Mouse (Mus musculus) intestine, embryonic 16.5 days (tissue): Measurements from ENCODE around the gene Ceacam20. TPM values are rescaled to one million over a fixed set of nuclear protein-coding genes. Genes with fewer than 3 reads are reported as not detected.
"Not testable (repeated sequence)": the region's sequence is repeated elsewhere in the genome, so short reads cannot be mapped to it uniquely, and the experiment has no call there.

Experiments used
- ATAC-seq: fragments of 200-750 bp; cut with Nextera tagmentation; 2 replicates; pipeline ENCODE4 v1.8.0; 2017; ENCODE audit warnings: moderate TSS enrichment, moderate library complexity
- H3K27ac ChIP-seq: fragments of 300-500 bp; sonication (generic); 2 replicates; pipeline ENCODE4 v1.5.1; 2014; ENCODE audit warnings: mild to moderate bottlenecking, low read length
- H3K27me3 ChIP-seq: fragments of 300-500 bp; sonication (generic); replicated peaks from 2 replicates; pipeline ENCODE4 v1.6.1; 2014; ENCODE audit warnings: low read length, control low read depth, mixed read lengths; ENCODE audit not compliant: control insufficient read depth, insufficient read depth
- H3K36me3 ChIP-seq: fragments of 300-500 bp; sonication (generic); 2 replicates; pipeline ENCODE4 v1.6.1; 2014; ENCODE audit warnings: low read length, control low read depth; ENCODE audit not compliant: control insufficient read depth, insufficient read depth
- H3K4me1 ChIP-seq: fragments of 300-500 bp; sonication (generic); 2 replicates; pipeline ENCODE4 v1.6.1; 2014; ENCODE audit warnings: low read length, control low read depth, mixed read lengths; ENCODE audit not compliant: control insufficient read depth, insufficient read depth
- H3K4me2 ChIP-seq: fragments of 300-500 bp; sonication (generic); 2 replicates; pipeline ENCODE4 v1.6.1; 2014; ENCODE audit warnings: low read depth, low read length, control low read depth
- H3K4me3 ChIP-seq: fragments of 300-500 bp; sonication (generic); 2 replicates; pipeline ENCODE4 v1.5.1; 2014; ENCODE audit warnings: mild to moderate bottlenecking, low read length
- H3K9ac ChIP-seq: fragments of 300-500 bp; sonication (generic); 2 replicates; pipeline ENCODE4 v1.6.1; 2014; ENCODE audit warnings: low read depth, low read length
- H3K9me3 ChIP-seq: fragments of 300-500 bp; sonication (generic); 2 replicates; pipeline ENCODE4 v1.6.1; 2016; ENCODE audit warnings: low read length, control low read depth; ENCODE audit not compliant: control insufficient read depth
- WGBS: fragments of 180-500 bp; shearing (Covaris S2); extraction: QIAGEN DNeasy Blood & Tissue Kit; methylation state at CpG from one replicate; pipeline ENCODE4 v1.1.7; 2014; 5-methylcytosine and 5-hydroxymethylcytosine counted together
- polyA plus RNA-seq: library from polyadenylated mRNA; unstranded; fragments of >200 nt; fragmentation: Nextera tagmentation; extraction: Ambion mirVana; gene quantifications from 2 replicates; pipeline ENCODE4 v1.2.1, GENCODE M21; 2015

Gene Ceacam20
- polyA plus RNA-seq, 1 experiment from 2014 or later, result 3.5 TPM

DNA sequence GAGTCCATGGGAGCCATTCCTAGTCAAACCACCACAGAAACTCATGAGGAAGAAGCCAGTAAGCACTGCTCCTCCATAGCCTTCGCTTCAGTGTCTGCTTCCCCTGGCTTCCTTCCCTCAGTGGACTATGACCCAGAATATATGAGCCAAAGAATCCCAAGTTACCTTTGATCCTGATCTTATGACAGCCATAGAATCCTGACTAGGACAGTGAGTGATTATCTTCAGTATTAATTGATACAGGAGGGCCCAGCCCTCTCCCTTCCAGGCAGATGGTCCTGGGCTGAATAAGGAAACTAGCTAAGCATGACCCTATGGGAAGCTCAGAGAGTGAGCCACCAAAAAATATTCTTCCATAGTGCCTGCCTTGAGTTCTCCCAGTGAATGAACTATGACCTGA lies 2.8 kb upstream of the Ceacam20 start:
- H3K9ac ChIP-seq, result no peak overlapping the region
- H3K4me3 ChIP-seq, result no peak overlapping the region
- no peaks in the 10 kb centered on the region for H3K27me3 ChIP-seq
- 0 out of 2 replicates have a peak overlapping the region, but pooled peaks have one; percentile 30 for H3K27ac ChIP-seq
- 68% methylated on average over 1 of the region's 1 CpGs for WGBS
- H3K4me2 ChIP-seq, result no peak overlapping the region
- H3K36me3 ChIP-seq, result no peaks in the 10 kb centered on the region
- no peaks in the 10 kb centered on the region for H3K4me1 ChIP-seq
- ATAC-seq, result peak; percentile 73
- H3K9me3 ChIP-seq, result no peaks in the 10 kb centered on the region

DNA sequence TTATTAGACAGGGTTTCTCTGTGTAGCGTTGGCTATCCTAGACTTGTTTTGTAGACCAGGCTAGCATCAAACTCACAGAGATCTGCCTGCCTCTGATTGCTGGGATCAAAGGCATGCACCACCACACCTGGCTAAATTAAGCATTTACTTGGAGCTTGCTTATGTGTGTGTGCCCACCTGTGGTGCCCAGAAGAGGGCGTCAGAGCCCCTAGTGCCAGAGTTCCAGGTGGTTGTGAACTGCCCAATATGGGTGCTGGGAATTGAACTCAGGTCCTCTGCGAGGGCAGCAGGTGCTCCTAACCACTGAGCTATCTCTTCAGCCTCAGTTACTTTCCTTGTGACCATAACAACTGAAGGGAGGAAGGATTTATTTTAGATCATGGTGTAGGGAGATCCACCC lies 3.9 kb downstream of the Ceacam20 start:
- no peak for ATAC-seq
- no peaks in the 10 kb centered on the region for H3K36me3 ChIP-seq
- H3K4me1 ChIP-seq, result no peaks in the 10 kb centered on the region
- no peak overlapping the region for H3K9ac ChIP-seq
- H3K9me3 ChIP-seq, result peaks cover 4% of the 10 kb centered on the region; the same call in 1 of the 2 replicates
- H3K27me3 ChIP-seq, result no peaks in the 10 kb centered on the region
- no peak overlapping the region for H3K4me2 ChIP-seq
- 72% methylated on average over 3 of the region's 3 CpGs for WGBS
- no peak overlapping the region for H3K4me3 ChIP-seq
- no peak overlapping the region for H3K27ac ChIP-seq

DNA sequence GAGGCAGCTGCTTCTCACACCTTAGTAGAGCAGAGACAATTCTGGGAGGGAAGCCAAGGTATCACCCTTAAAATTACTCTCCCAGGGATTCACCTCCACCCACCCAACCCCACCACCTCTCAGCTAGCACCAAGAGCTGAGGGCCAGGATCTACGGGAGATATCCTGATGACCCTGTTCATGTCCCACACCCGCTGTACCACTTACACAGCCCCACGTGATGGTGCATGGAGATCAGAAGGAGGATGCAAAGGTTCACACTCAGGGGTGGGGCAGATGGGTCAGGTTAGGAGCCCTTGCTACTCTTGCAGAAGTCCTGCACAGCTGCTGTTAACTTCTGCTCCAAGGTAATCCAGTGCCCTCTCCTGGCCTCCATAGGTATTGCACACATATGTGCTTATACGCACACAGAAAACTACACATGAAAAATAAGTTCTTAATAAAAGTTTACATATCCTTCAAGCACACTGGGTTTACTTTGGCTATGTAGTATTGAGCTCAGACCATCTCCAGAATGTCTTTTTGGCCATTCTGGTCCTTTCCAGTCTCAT lies 4.4 kb downstream of the Ceacam20 start:
- Histone ChIP-seq H3K4me3 (no peak overlapping the region), H3K9ac (no peak overlapping the region), H3K36me3 (no peaks in the 10 kb centered on the region), H3K4me2 (no peak overlapping the region), H3K27ac (no peak overlapping the region), H3K27me3 (no peaks in the 10 kb centered on the region), H3K9me3 (peaks cover 4% of the 10 kb centered on the region; the same call in 1 of the 2 replicates), H3K4me1 (no peaks in the 10 kb centered on the region)
- ATAC-seq, result no peak
- 89% methylated on average over 4 of the region's 4 CpGs for WGBS

DNA sequence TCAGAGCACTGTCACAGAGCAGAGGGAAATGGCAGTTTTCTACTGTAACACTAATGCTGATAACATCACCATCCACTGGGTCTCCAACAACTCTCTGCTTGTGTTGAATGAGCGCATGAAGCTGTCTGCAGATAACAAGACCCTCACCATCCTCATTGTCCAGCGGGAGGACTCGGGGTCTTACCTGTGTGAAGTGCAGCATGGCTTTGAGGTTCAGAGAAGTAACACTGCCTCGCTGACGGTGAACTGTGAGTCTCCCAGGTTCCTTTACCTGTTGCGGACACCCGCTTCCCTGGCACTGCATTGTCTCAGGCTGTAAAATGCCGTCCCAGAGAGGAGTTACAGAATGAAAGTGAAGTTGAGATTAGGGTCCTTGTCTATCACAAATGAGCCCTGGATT lies 5.0 kb downstream of the Ceacam20 start:
- no peak overlapping the region for H3K27ac ChIP-seq
- no peaks in the 10 kb centered on the region for H3K36me3 ChIP-seq
- no peak overlapping the region for H3K9ac ChIP-seq
- no peak overlapping the region for H3K4me3 ChIP-seq
- H3K4me2 ChIP-seq, result no peak overlapping the region
- H3K9me3 ChIP-seq, result peaks cover 4% of the 10 kb centered on the region; the same call in 1 of the 2 replicates
- ATAC-seq, result no peak
- WGBS, result 92% methylated on average over 8 of the region's 8 CpGs
- H3K4me1 ChIP-seq, result no peaks in the 10 kb centered on the region
- no peaks in the 10 kb centered on the region for H3K27me3 ChIP-seq

DNA sequence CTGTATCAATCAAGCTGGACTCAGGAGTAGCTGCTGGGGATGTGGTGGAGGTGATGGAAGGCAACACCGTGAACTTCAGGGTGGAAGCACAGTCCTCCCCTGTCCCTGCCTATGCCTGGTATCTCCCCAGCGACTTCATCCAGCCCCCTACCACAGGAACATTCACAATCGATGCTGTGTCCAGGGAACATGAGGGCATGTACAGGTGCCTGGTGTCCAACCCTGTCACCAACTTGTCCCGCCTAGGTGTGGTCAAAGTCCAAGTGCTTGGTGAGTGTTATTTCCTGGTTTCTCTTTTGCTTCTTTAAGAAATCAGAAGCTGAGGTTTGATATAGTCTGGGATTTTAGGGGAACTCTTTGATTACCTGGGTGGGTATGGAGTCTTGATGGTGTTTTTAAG lies 6.3 kb downstream of the Ceacam20 start:
- H3K4me2 ChIP-seq, result no peak overlapping the region
- H3K4me1 ChIP-seq, result no peaks in the 10 kb centered on the region
- H3K9me3 ChIP-seq, result peaks cover 4% of the 10 kb centered on the region; the same call in 1 of the 2 replicates
- no peaks in the 10 kb centered on the region for H3K27me3 ChIP-seq
- 87% methylated on average over 4 of the region's 4 CpGs for WGBS
- no peak overlapping the region for H3K27ac ChIP-seq
- H3K4me3 ChIP-seq, result no peak overlapping the region
- ATAC-seq, result peak; percentile 80
- no peak overlapping the region for H3K9ac ChIP-seq
- H3K36me3 ChIP-seq, result no peaks in the 10 kb centered on the region

DNA sequence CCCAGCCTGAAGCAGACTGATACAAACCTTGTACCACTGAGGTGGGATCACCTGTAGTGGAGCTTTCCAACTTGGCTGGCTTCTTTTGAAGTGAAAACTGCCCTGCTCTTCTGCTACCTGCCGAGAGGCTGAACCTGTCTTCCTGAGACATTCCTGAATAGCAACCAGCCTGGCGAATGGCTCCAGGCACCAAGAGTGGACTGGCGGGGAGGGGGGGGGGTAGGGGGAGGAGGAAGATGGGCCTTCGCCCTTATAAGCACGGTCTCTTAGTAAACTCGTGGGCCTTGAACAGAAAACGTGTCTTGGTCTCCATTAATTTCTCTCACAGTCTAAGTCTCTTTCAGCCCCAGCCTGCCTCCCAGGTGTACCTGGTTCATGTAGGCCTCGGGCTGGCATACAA lies 26.0 kb downstream of the Ceacam20 start, which contains the start of gene Nlrp9b:
Gene Nlrp9b (plus strand): TSS at position 301 of the 400 bp plus-strand sequence.
- H3K27me3 ChIP-seq, H3K9me3 ChIP-seq, ATAC-seq, H3K4me2 ChIP-seq, H3K4me3 ChIP-seq, H3K36me3 ChIP-seq, H3K27ac ChIP-seq, H3K4me1 ChIP-seq, H3K9ac ChIP-seq: not testable (repeated sequence)
- 69% methylated on average over 8 of the region's 8 CpGs for WGBS

DNA sequence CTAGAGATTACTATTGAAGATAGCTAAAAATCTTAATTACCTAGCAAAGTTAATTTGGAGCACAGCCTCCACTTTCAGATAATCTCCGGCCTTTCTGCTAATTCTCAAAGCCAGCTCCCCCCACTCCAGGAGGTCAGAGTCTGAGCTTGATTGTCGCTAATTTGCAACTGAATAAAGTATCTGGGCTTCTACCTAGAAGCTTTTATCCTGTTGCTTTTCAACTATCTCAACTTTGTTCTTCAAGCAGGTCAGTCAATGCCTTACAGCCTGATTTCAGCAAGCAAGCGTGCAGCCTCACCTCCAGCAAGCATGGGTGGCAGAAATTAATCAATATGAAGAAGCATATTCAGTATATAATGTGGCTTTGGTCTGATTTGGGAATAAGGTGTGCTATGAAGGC lies 31.5 kb downstream of the Ceacam20 start:
- not testable (repeated sequence) for H3K4me1 ChIP-seq, H3K36me3 ChIP-seq, H3K27me3 ChIP-seq, H3K4me2 ChIP-seq, H3K27ac ChIP-seq, ATAC-seq, H3K9ac ChIP-seq, H3K4me3 ChIP-seq, H3K9me3 ChIP-seq
- WGBS, result 63% methylated on average over 3 of the region's 3 CpGs

DNA sequence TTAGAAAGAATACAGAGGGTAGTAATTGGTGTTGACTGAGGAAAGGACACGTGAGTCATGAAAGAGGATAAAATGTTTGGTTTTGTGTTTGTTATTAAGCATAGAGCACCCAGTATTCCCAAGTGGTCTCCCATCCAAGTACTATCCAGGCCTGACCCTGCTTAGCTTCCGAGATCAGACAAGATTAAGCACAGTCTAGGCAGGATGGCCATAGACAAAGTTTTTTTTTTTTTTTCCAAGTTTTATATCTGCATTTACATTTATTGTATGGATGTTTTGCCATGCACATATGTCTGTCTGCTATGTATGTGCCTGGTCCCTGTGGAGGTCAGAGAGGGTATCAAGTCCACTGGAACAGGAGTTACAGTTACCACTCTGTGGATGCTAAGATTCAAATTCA lies 44.8 kb downstream of the Ceacam20 start:
- WGBS, result 78% methylated on average over 2 of the region's 2 CpGs
- H3K9ac ChIP-seq, result no peak overlapping the region
- no peak for ATAC-seq
- H3K27me3 ChIP-seq, result no peaks in the 10 kb centered on the region
- H3K36me3 ChIP-seq, result no peaks in the 10 kb centered on the region
- no peak overlapping the region for H3K4me2 ChIP-seq
- no peak overlapping the region for H3K27ac ChIP-seq
- no peak overlapping the region for H3K4me3 ChIP-seq
- H3K4me1 ChIP-seq, result no peaks in the 10 kb centered on the region
- H3K9me3 ChIP-seq, result no peaks in the 10 kb centered on the region
